Mouse (Mus musculus) left cerebral cortex, postnatal 25 days (tissue): ENCODE results near the gene Dhrs1. TPM values are rescaled to one million over a fixed set of nuclear protein-coding genes. Genes with fewer than 3 reads are reported as not detected.
"Not testable (repeated sequence)": the region's sequence is repeated elsewhere in the genome, so short reads cannot be mapped to it uniquely, and the experiment has no call there.

ENCODE experiments used
- DNase-seq, 2 experiments: peaks; one replicate each; pipeline ENCODE4 v3.0.0; 2022; ENCODE audit warnings: low spot score in 2 of 2, mixed read lengths in 1 of 2
- intact Hi-C: fragments of 180-260 bp; cut with DNase I; formaldehyde crosslinking; loops from one replicate; pipeline ENCODE4 v1.15.1; 2025
- total RNA-seq, 2 experiments: library from RNA; stranded (reverse); gene quantifications; 2 replicates each; pipeline ENCODE4 v1.2.3; 2021

The Dhrs1 gene
- total RNA-seq, 2 experiments from 2014 or later: 79.2 to 88.7 TPM

GRCm38 (mm10) chr14:55767519-55768414, 22.3 kb upstream of the Dhrs1 start:
- intact Hi-C loops: no loop called here
- DNase-seq: peak; percentile 36 to 37

GRCm38 (mm10) chr14:55765696-55766095, 20.2 kb upstream of the Dhrs1 start, which contains the start of gene Ltb4r1:
Gene Ltb4r1 (plus strand): TSS chr14:55765962.
- intact Hi-C loops: no loop called here

GRCm38 (mm10) chr14:55763166-55763565, 17.7 kb upstream of the Dhrs1 start:
- intact Hi-C loops: no loop called here
- peak in 1 of 2 experiments; percentile 27 for DNase-seq

More at GRCm38 (mm10) chr14:55765696-55766095, 20.2 kb upstream of the Dhrs1 start, which contains the start of gene Ltb4r1:
- no peak for DNase-seq

GRCm38 (mm10) chr14:55762001-55762821, 16.7 kb upstream of the Dhrs1 start:
- intact Hi-C loops: no loop called here
- peak; percentile 24 to 47 for DNase-seq

GRCm38 (mm10) chr14:55761163-55761562, 15.7 kb upstream of the Dhrs1 start, which contains the start of gene Ltb4r2:
Gene Ltb4r2 (plus strand): TSS chr14:55761428.
- intact Hi-C loops: no loop called here
- DNase-seq: no peak

- peak; percentile 85 to 88 for DNase-seq
Measured at GRCm38 (mm10) chr14:55760156-55760555, 14.7 kb upstream of the Dhrs1 start.

GRCm38 (mm10) chr14:55758363-55758784, 12.9 kb upstream of the Dhrs1 start, which contains the start of gene Cideb:
Gene Cideb (minus strand): TSS chr14:55758458.
- intact Hi-C loops: no loop called here
- DNase-seq: peak in 1 of 2 experiments; percentile 62

More at GRCm38 (mm10) chr14:55760156-55760555, 14.7 kb upstream of the Dhrs1 start:
- intact Hi-C loops: not testable (repeated sequence)

GRCm38 (mm10) chr14:55757566-55757965, 12.1 kb upstream of the Dhrs1 start:
- DNase-seq: no peak

GRCm38 (mm10) chr14:55747051-55747847, 1.8 kb upstream of the Dhrs1 start:
- intact Hi-C loops: no loop called here
- DNase-seq: no peak

More at GRCm38 (mm10) chr14:55757566-55757965, 12.1 kb upstream of the Dhrs1 start:
- intact Hi-C loops: no loop called here

- intact Hi-C loops: loop anchor here (1.0 kb wide), 1 partner anchor 64 kb away; no protein-coding TSS in a partner anchor
- DNase-seq: no peak
Measured at GRCm38 (mm10) chr14:55745861-55746237, 359 bp upstream of the Dhrs1 start.

GRCm38 (mm10) chr14:55743711-55744110, 1.8 kb downstream of the Dhrs1 start:
- DNase-seq: peak; percentile 82 to 88
- intact Hi-C loops: loop anchor here (1.0 to 2.0 kb wide), 2 partner anchors 21 to 114 kb away; partner anchors contain the start of gene Rabggta

GRCm38 (mm10) chr14:55737086-55737687, 8.3 kb downstream of the Dhrs1 start:
- DNase-seq: no peak
- intact Hi-C loops: no loop called here

- intact Hi-C loops: no loop called here
- DNase-seq: no peak
Measured at GRCm38 (mm10) chr14:55735758-55736157, 9.7 kb downstream of the Dhrs1 start.

- no peak for DNase-seq
- intact Hi-C loops: no loop called here
Measured at GRCm38 (mm10) chr14:55735334-55735733, 10.2 kb downstream of the Dhrs1 start.

- DNase-seq: no peak
- intact Hi-C loops: no loop called here
Measured at GRCm38 (mm10) chr14:55734869-55735268, 10.6 kb downstream of the Dhrs1 start.

GRCm38 (mm10) chr14:55733889-55734288, 11.6 kb downstream of the Dhrs1 start:
- intact Hi-C loops: no loop called here
- no peak for DNase-seq

GRCm38 (mm10) chr14:55730531-55731032, 14.9 kb downstream of the Dhrs1 start:
- intact Hi-C loops: no loop called here
- DNase-seq: peak; percentile 21 to 74

GRCm38 (mm10) chr14:55730116-55730515, 15.4 kb downstream of the Dhrs1 start:
- intact Hi-C loops: no loop called here
- DNase-seq: no peak
